Comparison of ENCODE assay signal across 18 mouse cellular contexts in genomic region chr8:23507661-23508060, GRCm38 (mm10).
A peak's percentile ranks its signal among the peaks of the same experiment; 100 is the strongest.
DNase-seq lines count a peak whose midpoint lies in the region; ATAC-seq and TF ChIP-seq lines count a peak whose summit lies in the region.
"Had no signal": no experiment of that assay in that cellular context is flagged by ENCODE, and none has a peak within 500 bp of the region (broad histone marks: within the 10 kb centered on the region; RNA-seq: fewer than 3 reads in every experiment).

No protein-coding gene starts in this region.

- H3K79me2 ChIP-seq in heart, adult 2 months (replicated peaks; ENCODE audit: control insufficient read depth, insufficient read depth, low read length), result no peaks in the 10 kb centered on the region

- no peak for TF ChIP-seq CTCF in heart, adult 2 months (IDR thresholded peaks at IDR 0.05)

- no peak for ATAC-seq in heart, embryonic 14.5 days (ENCODE audit: insufficient number of reproducible peaks, insufficient read depth, low FRiP score, low read depth)
- ATAC-seq in monocyte, adult 5-6 weeks (replicated peaks; ENCODE audit: insufficient number of reproducible peaks, low FRiP score, low TSS enrichment, poor library complexity, severe bottlenecking), result no peak
- ATAC-seq: forebrain, embryonic 14.5 days; midbrain, embryonic 13.5 days had no signal

- no peak for TF ChIP-seq EP300 in heart, adult 2 months (IDR thresholded peaks at IDR 0.05; ENCODE audit: insufficient read depth, low read depth, low read length)

- H3K4me1 ChIP-seq in heart, adult 2 months (ENCODE audit: control insufficient read depth, insufficient read depth, low read length), result peaks cover 4% of the 10 kb centered on the region
- H3K4me1 ChIP-seq in heart, embryonic 14.5 days (ENCODE audit: control insufficient read depth in 2 of 2, insufficient read depth in 2 of 2, low read length in 2 of 2), result peaks cover 16 to 34% of the 10 kb centered on the region in 2 experiments
- H3K4me1 ChIP-seq in forebrain, embryonic 10.5 days, result peaks cover 34% of the 10 kb centered on the region
- H3K4me1 ChIP-seq: midbrain, embryonic 13.5 days had no signal

- WGBS in heart, adult 2 months, result 16% methylated on average over 4 of the region's 4 CpGs
- WGBS in heart, embryonic 14.5 days, result 13% methylated on average over 4 of the region's 4 CpGs
- 68% methylated on average over 4 of the region's 4 CpGs for WGBS in forebrain, embryonic 10.5 days

- no peaks in the 10 kb centered on the region for H3K27me3 ChIP-seq in heart, adult 2 months (ENCODE audit: control insufficient read depth, insufficient read depth, low read length)
- no peaks in the 10 kb centered on the region for H3K27me3 ChIP-seq in heart, embryonic 14.5 days (ENCODE audit: control insufficient read depth, insufficient read depth, low read length)
- H3K27me3 ChIP-seq in forebrain, embryonic 10.5 days (ENCODE audit: poor library complexity, severe bottlenecking), result no peaks in the 10 kb centered on the region
- H3K27me3 ChIP-seq: hindbrain, embryonic 13.5 days; midbrain, embryonic 13.5 days had no signal

- no peak for TF ChIP-seq POLR2A in heart, adult 2 months (IDR thresholded peaks at IDR 0.05; ENCODE audit: insufficient read depth, low read depth, low read length)

- peak; percentile 87 for DNase-seq in heart, adult 11 months
- DNase-seq in heart, adult 2 months, result no peak
- DNase-seq in NIH3T3 (ENCODE audit: low read depth), result peak; percentile 49
- DNase-seq in lung, postnatal 25 days (ENCODE audit: low spot score), result peak; percentile 7
- DNase-seq in thymus, postnatal 14 days, result no peak
- no peak for DNase-seq in forebrain, embryonic 10.5 days (ENCODE audit: extremely low spot score, low spot score)
- DNase-seq: B cell, adult 2 months; cerebellum, adult 11 months; gastrocnemius, postnatal 10 days; kidney, adult 11 months; kidney, postnatal 25 days had no signal

- no peak overlapping the region for H3K4me3 ChIP-seq in heart, adult 2 months
- H3K4me3 ChIP-seq in heart, embryonic 14.5 days (ENCODE audit: control insufficient read depth in 1 of 2, insufficient read depth in 1 of 2, low read depth in 1 of 2, low read length in 2 of 2), result no peak overlapping the region
- H3K4me3 ChIP-seq in forebrain, embryonic 10.5 days, result no peak overlapping the region
- H3K4me3 ChIP-seq: hindbrain, embryonic 13.5 days; midbrain, embryonic 13.5 days had no signal

- no peak overlapping the region; the same call in 1 of the 2 replicates for H3K4me2 ChIP-seq in heart, embryonic 14.5 days (ENCODE audit: low read length)
- H3K4me2 ChIP-seq: hindbrain, embryonic 13.5 days; liver, embryonic 11.5 days; midbrain, embryonic 13.5 days had no signal

- no peak overlapping the region for H3K9ac ChIP-seq in heart, adult 2 months (ENCODE audit: low read depth, low read length)
- H3K9ac ChIP-seq in heart, embryonic 14.5 days (ENCODE audit: low read length), result peak overlapping the region; percentile 45; the same call in 1 of the 2 replicates
- H3K9ac ChIP-seq: hindbrain, embryonic 13.5 days; midbrain, embryonic 13.5 days had no signal

- no peak overlapping the region for H3K27ac ChIP-seq in heart, adult 2 months
- H3K27ac ChIP-seq in heart, embryonic 14.5 days (replicated peaks in 1 of 2; ENCODE audit: control insufficient read depth in 1 of 2, insufficient read depth in 1 of 2, low read depth in 2 of 2, low read length in 2 of 2), result peak overlapping the region; percentile 71 to 73
- H3K27ac ChIP-seq in forebrain, embryonic 10.5 days, result no peak overlapping the region
- H3K27ac ChIP-seq: hindbrain, embryonic 13.5 days; macrophage; midbrain, embryonic 13.5 days had no signal

- intact Hi-C loops in heart, adult 2 months (cut with DNase I), result loop anchor here (10.0 kb wide), 1 partner anchor 163 kb away; no protein-coding TSS in a partner anchor

- H3K36me3 ChIP-seq in heart, adult 2 months (ENCODE audit: control insufficient read depth, insufficient read depth, low read length), result peaks cover 2% of the 10 kb centered on the region
- H3K36me3 ChIP-seq in heart, embryonic 14.5 days (ENCODE audit: control insufficient read depth, insufficient read depth, low read length), result no peaks in the 10 kb centered on the region
- H3K36me3 ChIP-seq in forebrain, embryonic 10.5 days (replicated peaks), result no peaks in the 10 kb centered on the region
- H3K36me3 ChIP-seq: hindbrain, embryonic 13.5 days; midbrain, embryonic 13.5 days had no signal

- H3K9me3 ChIP-seq in heart, embryonic 14.5 days (ENCODE audit: control insufficient read depth, low read length), result no peaks in the 10 kb centered on the region
- H3K9me3 ChIP-seq in forebrain, embryonic 10.5 days, result no peaks in the 10 kb centered on the region
- H3K9me3 ChIP-seq: hindbrain, embryonic 13.5 days; midbrain, embryonic 13.5 days had no signal

Comparison
In these comparisons a context has a peak if more than half of its experiments do, and no peak if none do; other contexts are left out.
1. DNase-seq: peak in heart, adult 11 months (single experiment), NIH3T3 (single experiment) and lung, postnatal 25 days (single experiment); none in heart, adult 2 months (0 of 2), thymus, postnatal 14 days (single experiment) and forebrain, embryonic 10.5 days (single experiment).
2. H3K27ac ChIP-seq: peak in heart, embryonic 14.5 days (2 of 2); none in heart, adult 2 months (single experiment) and forebrain, embryonic 10.5 days (single experiment).